34 mouse cellular contexts compared by ENCODE assay signal in the genomic region with DNA sequence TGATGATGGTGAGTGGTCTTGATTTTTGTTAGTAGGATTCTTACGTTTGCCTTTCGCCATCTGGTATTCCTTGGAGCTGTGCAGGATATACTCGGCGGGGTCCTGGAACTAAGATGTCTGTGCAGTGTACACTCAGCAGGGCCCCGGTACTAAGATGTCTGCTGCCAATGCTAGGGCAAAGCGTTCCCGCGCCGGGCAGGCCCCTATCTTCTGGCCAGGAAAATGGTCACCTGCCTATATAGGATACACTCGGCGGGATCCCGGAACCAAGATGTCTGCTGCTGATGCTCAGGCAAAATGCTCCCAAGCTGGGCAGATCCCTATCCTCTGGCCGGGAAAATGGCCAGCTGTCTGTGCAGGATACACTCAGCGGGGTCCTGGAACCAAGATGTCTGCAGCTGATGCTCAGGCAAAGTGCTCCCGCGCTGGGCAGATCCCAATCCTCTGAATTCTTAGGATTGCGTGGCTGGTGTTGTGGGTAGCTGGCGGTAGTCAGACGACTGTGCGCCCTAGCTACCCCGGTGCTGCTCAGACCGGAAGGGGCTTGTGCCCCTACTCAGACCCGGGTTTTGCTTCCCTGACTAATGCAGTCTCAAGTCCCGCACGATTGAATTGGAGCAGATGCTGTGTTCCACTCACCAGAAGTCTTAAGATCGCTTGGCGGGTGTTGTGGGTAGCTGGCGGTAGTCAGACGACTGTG. TPM values are rescaled to one million over a fixed set of nuclear protein-coding genes. Genes with fewer than 3 reads are reported as not detected.
"Had no signal": no experiment of that assay in that cellular context is flagged by ENCODE, and none has a peak within 500 bp of the region (broad histone marks: within the 10 kb centered on the region; RNA-seq: fewer than 3 reads in every experiment).

No protein-coding gene starts in this region.

RNA-seq across cellular contexts. Expression of gene Kap, which starts 15.1 kb away (rescaled TPM):
- total RNA-seq: gastrocnemius, adult 2 months; gastrocnemius, postnatal 10 days; gastrocnemius, postnatal 25 days; gastrocnemius, postnatal 4 days; granulocyte monocyte progenitor cell, adult 5-6 weeks; heart, adult 18-20 months; heart, adult 8-10 months; heart, postnatal 10 days; heart, postnatal 25 days; heart, postnatal 4 days; layer of hippocampus, adult 2 months; layer of hippocampus, postnatal 10 days; layer of hippocampus, postnatal 25 days; left cerebral cortex, adult 2 months; left cerebral cortex, postnatal 14 days; left cerebral cortex, postnatal 36 days had no signal
- polyA plus RNA-seq: heart, embryonic 10.5 days; heart, embryonic 12.5 days; heart, embryonic 14.5 days; heart, embryonic 16.5 days; hindbrain, embryonic 10.5 days; hindbrain, embryonic 12.5 days; hindbrain, embryonic 14.5 days; hindbrain, embryonic 16.5 days; inflammation-experienced regulatory T-cells, adult 6 months; intestine, embryonic 15.5 days; intestine, postnatal 0 days; kidney, embryonic 14.5 days; limb, embryonic 10.5 days; limb, embryonic 12.5 days; limb, embryonic 14.5 days; liver, embryonic 11.5 days; liver, embryonic 13.5 days; liver, embryonic 15.5 days had no signal
